Mouse (Mus musculus): ENCODE data around the gene Gpld1.

DNA sequence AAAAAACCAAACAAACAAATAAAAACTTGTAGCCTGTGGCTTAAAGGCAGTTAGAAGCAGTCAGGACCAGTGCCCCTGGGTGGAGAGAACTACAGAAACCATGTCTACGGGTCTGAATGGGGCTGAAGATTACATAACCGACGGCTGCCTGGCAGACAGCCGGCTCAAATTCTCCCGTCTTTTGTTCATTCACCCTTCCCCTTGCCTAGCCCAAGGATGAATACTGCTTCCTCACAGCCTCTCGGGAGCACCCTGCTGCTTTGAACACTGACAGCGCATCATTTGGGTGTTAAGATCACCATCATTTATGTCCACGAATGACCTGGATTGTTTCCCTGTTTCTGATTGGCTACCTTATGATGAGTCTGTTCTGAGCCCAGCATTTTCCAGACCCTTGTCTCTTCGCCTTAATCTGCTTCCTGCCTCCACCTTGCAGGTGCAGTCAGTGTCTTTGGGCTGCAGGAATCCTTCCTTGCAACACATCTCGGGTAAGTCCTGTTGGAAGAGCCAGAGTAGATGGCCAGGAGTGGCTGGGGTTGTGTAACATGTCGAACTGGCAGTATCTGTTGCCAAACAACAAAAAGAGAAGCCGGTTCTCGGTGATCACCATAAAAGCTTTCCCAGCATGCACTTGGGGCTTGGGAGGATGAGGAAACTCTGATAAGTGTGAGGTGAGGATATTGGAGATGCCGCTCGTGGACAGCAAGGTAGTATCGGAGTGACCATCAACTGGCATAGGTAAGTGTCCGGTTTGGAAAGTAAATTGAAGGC, at the start of gene Gpld1:
- no peak for TF ChIP-seq EP300 (IDR thresholded peaks at IDR 0.05; ENCODE audit: insufficient read depth, low read depth, low read length)
- TF ChIP-seq CTCF (IDR thresholded peaks at IDR 0.05; ENCODE audit: low read depth, low read length) = no peak
